Mouse (Mus musculus) kidney, adult 9 months (tissue): Measurements from ENCODE around the gene Pxylp1.
"Not testable (repeated sequence)": the region's sequence is repeated elsewhere in the genome, so short reads cannot be mapped to it uniquely, and the experiment has no call there.

Experiments
- DNase-seq: peaks from one replicate; pipeline ENCODE4 v3.0.0; 2022

The Pxylp1 gene

DNA sequence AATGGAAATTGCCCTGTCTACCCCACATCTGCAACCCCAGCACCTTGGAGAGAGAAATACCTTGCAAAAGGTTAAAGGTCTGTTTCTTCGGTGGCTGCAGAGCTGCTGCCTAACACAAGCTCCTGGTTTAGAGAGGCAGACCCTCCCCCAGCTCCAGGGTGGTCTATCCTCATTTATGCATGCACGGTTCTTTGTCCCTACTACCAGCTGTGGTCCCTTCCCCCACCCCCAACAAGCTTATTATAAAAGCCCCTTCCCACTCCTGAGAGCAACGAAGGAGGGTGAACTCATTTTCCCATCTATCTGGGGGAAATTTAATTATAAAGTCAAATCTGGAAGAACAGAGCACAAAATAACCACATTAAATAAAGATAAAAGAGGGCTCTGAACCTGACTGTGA lies at the start of gene Pxylp1:
Gene Pxylp1 (minus strand): TSS at position 124 of the 400 bp plus-strand sequence.
- DNase-seq: no peak

DNA sequence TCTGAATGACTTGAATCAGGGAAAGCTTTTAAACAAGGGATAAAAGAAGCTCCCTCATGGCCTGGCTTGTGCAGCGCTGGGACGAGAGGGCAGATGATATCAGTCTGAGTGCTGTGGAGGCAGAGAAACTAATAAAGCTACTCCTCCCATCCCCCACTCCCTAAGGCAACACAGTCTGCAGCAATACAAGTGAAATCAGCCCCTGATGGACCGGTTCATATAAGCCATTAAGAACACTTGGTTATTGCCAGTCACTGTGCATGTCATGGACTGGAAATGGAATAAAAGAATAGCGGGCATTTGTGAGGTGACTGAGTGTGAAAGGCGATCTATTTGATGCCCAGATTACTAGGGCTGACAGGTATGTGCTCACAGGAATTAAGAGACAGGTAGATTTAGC lies 46.4 kb upstream of the Pxylp1 start:
- no peak for DNase-seq

DNA sequence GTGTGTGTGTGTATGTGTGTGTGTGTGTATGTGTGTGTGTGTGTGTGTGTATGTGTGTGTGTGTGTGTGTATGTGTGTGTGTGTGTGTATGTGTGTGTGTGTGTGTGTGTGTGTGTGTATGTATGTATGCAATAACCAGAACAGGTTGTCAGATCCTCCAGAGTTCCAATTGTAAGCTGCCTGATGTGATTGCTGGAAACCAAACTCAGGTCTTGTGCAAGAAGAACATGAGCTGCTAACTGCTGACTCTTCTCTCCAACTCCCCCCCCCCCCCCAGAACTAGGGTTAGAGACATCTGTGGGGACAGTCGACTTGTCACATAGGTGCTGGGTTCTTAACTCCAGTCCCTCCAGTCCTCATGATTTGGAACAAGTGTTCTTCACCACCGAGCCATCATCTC lies 44.0 kb upstream of the Pxylp1 start:
- not testable (repeated sequence) for DNase-seq

DNA sequence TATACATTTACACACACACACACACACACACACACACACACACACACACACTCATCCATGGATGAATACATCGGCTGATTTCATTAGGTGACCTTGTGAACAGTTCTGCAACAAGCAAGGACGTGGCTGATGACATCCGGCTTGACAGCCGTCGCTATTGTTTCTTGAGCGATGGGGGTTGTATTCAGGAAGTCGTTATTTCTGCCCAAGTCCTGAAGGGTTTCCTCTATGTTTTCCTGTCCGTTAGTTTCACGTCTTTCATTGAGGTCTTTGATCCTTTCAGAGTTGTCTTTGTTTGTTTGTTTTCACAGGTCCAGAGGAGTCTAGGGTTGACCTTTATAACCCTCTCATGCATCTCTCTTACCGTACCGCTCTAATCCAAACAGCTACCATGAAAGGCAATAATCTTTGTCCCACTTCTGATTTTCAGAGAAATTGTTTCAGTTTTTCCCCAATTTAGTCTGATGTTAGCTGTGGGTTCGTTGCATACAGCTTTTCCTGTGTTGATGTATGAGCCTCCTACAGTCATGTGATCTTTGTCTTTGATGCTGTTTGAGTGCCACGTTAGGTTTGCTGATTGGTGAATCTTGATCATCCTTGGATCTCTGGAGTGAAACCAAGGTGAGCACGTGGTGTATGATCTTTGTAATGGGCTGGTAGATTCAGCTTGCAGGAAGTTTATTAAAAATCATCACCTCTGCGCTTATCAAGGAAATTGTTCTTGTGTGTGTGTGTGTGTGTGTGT lies 43.3 kb upstream of the Pxylp1 start:
- DNase-seq: no peak

DNA sequence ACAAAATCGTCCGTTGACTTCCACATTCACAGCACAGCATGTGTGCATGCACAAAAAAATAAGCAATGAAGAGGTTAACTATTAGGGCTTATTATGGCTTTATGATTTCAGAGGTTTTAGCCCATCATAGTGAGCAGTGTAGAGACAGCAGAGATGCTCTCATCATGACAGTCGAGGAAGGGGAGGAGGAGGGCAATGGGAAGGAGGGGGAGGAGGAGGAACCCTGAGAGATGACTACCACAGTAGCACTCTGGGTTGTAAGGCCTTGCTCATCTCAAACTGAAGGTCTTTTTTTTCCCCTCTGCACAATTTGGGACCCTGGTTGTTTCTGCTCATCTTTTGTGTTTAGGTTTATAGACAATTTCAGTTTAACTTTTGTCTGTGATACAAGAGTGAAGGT lies 42.3 kb upstream of the Pxylp1 start:
- no peak for DNase-seq

DNA sequence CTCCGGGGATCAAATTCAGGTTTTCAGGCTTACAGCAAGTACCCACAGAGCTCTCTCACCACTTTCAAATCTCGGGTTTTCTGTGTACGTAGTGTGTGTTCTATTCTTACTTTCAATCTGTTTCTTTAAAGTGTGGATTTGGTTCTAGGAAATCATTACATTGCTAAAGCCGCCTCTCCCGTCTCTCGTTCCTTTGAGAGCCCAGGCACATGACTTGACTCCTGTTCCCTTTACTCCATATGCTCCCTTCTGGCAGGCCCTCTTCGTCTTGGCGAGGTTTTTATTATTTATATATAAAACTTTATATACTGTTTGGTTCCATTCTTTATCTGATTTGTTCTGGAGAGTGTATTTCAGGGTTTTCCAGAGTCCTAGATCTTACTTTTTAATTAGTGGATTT lies 40.3 kb upstream of the Pxylp1 start:
- no peak for DNase-seq

DNA sequence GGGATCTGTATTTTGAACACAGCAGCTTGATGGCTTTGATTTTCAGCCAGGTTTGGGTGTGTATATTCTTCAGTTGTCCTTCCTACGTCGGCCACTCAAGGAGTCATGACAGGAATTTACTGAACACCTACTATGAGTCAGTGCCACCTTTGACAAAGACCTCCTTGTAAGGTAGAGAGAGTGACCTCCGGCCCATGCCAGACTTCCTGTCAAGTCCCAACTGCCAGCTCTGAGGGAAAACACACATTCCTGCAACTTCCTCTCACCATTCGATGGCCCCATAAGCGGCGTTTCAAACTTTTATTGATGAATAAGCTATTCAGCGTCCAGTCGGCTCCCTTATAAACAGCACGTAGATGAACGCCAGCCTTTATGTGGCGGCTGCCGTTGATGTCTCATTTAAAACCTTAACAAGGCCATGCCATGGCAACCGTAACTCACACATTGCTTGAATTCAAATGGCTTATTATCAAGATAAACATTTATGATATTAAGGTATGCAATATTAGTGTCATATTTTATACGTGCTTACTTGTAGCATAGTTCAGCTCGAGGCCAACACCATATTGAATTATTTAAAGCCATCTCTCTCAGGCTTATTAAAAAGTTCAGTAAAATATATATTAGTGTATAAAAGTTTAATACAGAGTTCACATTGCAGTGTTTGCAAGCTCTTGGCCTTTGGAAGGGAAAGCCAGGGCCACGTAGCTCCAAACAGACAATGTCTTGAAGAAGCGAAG lies 31.3 kb upstream of the Pxylp1 start:
- DNase-seq: no peak

DNA sequence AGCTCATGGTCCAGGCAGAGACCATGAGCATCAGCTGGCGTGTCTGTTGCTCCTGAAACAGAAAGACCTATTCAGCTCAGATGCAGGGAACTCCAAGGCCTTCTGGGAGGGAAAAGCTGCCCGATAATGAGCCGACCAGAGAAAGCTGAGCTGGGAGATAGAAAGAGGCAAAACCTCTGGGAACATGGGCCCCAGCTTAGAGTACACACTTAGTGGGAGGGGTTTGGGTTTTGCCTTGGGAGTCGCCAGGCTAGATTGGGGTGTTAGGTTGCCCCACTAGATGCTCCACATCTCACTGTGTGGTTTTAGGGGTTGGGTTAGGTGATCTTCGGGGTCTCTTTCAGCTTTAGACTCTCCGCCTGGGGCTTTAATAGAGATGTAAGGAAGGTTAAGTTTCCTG lies 30.6 kb upstream of the Pxylp1 start:
- DNase-seq: no peak

DNA sequence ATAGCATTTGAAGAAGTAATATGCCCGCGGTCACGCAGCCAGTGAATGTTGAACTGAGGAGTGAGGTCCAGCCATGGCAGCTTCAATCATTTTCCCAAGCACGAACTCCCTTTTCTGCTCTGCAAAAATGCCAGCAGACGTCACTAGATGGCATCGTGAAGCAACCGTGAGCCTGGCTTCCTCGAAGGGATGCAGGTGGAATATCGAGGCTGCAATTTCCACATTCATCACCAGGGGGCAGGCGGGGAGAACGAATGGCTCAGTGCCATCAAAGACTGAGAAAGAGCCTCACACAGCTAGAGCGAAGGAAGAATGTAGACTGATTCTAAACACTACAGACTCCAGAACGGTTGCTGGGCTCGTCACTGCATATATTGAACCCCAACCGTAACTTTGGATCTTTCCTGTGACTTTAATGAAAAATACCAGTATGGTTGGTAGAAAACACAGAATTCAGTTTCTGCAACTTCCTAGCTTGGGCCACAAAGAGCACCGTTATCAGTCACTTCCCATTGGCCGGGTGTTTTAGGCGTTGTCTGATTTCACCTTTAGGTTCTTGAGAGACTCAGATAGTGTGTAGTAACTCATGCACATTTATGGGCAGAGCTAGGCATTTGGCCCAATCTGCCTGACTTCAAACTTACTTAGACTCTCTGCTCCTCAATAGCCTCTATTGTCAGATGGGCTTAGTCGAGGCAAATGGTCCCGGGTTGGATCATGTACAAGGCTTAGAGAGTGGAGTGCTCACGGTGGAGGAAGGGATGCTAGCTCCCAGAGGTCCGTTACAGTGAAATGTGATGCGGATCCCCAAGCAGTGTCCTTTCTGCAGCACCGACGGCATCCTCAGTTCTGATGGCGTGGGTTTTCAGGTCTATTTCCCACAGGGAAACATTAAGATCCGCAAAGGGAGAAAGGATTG lies 24.4 kb upstream of the Pxylp1 start:
- peak; percentile 98 for DNase-seq

DNA sequence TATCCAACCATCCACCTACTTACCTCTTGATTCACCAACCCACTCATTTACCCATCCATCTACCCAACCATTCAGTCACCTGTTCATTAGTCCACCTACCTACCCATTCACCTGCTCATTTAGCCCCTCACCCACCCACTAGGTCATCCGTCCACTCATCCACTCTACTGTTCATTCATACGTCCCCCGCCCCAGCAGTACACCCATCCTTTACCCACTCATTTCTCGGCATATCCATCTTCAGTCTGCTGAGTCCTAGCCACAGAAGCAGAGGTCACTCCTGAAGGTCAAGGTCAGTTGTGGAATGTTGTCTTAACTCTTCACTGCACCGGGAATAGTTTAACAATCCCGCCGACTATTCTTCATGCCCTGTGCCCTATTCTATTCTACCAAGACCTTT lies 23.6 kb upstream of the Pxylp1 start:
- no peak for DNase-seq

DNA sequence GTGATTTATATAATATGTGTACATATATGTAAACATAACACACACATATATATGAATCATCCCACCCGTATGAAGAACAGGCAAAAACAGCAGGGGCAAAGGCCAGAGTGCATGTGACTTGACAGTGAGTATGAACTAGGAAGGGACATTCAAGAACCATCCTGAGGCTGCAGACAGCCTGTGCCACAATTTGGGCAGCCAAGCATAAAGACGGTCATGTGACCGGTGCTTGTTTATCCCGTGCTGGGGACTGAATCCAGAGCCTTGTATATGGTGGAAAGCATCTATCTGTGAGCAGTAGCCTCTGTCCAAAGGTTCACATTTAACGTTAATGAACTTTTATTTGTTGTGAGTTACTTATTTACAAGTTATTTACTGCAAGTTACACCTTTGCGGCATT lies 22.4 kb upstream of the Pxylp1 start:
- peak; percentile 50 for DNase-seq

DNA sequence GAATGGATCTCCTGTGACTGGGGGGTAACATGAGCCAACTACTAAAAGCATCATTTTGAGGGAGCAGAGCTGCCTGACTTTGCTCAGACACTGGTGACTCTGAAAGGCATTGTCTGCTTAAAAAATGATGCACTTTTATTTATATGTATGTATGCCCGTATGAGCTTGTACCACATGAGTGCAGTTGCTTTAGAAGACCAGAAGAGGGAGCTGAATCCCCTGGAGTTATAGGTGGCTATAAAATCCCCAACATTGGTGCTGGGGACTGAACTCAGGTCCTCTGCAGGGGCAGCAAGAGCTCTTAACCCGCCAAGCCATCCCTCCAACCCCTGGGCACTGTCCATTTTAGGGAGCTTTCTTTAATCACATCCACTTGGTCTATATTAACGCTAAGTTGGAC lies 21.5 kb upstream of the Pxylp1 start:
- DNase-seq: no peak

DNA sequence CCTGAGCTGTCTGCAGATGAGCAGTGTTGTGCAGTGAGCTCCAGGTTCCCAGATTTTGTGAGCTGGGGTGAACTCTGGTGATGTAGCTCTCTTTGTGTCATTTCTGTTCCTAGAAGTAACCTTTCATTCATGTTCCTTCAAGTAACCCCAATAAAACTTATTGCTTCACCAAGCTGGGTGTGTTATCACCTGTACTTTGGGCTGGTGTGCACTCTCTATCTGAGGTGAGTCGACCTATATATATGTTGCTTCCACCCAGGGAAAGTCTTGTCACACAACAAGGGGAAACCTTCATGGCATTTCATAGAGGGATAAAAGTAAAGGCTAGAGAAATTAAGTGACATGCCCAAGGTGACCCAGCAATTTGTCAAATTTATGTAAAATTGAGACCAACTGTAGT lies 17.0 kb upstream of the Pxylp1 start:
- no peak for DNase-seq

DNA sequence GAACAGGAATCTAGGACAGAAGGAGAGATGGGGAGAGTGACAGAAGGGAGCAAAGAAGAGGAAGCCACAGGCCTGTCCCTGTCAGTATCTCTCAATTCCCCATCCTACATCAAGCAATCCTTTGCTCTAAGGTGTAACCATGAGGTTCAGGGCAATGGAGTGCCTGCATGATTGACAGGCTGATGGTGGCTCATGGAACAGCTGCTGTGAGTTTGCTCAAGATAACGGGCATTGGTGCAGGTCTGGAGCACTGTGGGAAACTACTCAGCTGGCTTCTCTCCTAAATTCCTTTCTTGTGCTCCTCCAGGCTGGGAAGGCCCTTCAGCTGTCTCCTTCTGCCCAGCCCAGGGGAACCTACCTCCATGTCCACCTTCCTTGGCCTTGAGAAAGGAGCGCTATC lies 16.3 kb upstream of the Pxylp1 start:
- DNase-seq: no peak

DNA sequence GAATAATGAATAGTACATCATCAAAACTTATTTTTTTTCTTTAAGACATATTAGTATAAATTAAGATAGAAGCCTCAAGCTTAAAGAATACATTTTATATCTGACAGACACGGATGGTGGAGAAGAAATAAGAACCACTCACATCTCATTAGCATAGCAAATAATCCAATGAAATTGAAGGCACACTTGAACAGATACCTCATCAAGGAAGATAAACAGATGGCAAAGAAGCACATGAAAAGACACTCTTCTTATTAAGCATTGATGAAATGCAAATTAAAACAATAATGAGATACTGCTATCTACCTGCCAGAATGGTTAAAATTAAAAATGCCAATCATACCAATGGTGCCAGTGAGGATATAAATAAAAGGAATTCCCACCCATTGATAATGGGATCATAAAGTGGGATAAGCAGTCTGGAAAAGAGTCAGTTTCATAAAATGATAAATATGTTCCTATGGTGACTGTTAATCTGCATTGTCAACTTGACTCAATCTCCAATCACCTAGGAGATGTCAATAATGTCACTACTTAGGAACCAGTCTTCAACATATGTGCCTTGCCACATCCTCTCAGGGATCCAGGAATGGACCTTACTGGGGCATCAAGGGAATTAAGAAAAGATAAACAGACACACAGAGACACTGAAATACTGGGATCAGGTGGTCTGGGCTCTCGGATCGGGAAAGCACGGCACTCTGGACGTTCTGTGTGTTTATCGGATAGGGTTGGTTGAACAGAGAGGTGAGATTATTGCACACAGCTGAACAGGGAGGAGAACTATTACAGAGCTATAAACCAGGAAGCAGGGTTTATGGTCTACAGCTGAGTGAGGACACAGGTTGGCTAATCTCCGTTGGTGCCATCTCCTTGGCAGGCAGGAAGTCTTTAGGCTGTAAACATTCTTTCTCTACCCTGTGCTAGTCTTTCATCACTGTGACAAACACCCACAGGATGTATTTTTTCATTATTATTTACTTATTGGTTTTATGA lies 12.2 kb upstream of the Pxylp1 start:
- no peak for DNase-seq

DNA sequence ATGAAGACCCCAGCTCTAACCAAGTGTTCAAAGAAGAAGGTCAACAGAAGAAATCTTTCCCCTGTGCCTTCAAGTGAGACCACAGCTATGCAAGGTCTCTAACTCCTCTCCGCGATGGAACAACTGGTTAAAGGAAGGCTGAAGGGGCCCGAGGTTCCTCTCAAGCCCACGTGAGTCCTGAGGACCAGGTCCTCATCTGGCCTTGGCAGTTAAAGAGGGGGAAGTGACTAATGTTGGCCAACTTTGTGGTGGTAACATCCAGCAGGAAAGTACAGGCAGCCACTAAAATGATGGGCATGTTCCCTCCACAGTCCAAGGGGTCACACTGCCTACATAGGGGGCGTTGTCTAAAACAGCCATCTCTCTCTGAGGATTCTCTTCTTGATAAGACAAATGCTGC lies 7.2 kb upstream of the Pxylp1 start:
- DNase-seq: no peak

DNA sequence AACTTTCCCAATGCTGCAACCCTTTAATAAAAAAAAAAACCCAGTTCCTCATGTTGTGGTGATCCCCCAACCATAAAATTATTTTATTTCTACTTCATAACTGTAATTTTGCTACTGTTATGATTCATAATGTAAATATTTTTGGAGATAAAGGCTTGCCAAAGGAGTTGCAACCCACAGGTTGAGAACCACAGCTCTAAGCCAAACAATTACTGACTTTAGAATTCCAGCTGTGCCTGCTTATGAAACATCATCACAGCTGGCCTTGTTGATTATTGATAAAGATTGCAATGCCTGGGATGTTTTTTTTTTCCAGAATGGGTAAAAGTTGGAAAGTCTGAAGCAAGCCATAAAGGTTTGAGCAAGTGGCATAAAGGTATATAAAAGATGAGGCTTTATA lies 6.5 kb upstream of the Pxylp1 start:
- no peak for DNase-seq

DNA sequence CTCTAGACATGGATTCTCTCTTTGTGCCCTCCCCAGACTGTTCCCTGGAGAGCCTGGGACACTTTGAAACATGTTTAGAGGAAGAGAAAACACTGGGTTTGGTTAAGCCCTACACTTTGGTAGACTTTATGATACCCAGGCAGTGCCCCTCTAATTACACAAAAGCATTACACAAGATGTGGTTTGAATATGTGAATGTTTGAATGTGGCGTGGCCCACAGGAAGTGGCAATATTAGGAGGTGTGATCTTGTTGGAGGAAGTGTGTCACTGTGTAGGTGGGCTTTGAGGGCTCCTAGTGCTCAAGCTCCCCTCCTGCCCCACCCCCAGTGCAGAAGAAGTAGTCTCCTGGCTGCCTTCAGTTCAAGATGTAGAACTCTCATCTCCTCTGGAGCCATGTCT lies 4.2 kb upstream of the Pxylp1 start:
- no peak for DNase-seq

DNA sequence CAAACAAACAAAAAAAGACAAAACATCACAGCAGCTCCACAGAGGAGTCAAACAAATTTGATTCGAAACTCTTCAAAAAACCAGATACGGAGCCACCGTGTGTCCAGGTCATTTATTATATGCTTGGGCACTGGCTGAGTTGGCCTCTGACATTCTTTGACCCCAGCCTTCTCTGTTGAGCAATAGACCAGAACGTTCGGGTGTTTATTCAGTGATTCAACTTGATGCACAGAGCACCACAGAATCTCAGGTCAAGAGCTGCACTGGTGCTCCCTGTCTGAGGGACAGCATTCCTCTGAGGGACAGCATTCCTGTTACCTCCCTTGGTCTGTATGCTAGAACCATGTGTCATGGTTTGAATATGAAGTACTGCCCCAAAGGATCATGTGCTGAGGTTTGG lies 1.1 kb upstream of the Pxylp1 start:
- peak; percentile 68 for DNase-seq

DNA sequence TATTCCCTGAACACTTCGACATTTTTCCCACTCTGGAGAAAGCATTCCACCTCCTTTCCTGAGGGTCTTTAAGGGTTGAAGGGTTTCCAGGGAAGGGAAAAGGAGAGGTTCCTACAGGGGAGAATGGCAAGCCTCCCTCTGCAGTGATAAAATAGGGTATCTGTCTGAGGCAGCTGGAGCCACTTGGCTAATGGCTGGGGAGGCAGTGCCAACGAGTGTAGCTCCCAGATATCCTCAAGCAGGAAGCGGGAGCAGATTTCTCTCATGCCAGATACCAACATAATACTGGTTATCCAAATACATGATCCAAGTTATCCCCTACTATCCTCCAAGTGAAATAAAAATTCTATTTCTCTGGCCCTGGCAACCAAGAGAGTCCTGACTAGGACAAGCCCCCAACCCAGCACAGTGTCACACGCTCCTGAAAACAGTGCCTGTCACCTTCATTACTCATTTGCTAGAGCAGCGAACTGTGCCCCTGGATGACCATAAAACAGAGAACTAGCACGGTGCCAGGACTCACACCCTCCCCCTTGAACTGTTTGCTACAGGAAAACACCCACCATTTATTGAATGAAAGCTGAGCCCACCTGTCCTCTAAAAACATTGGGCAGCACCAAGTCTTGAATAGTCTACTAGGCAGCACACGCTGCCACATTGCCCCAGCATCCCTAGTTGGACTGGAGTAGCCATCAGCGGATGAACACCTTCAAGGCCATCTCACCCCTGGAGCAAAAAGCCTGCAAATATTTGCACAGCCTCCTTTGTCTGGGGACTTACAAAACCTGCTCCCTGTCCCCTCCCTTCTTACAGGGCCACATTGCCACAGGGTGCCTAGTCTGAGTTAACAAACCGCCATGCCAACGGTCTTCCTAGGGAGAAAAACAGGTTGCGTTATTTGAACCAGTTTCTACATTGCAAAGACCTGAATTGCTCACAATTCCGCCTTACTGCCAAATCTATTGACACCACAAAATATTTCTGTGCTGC lies 833 bp downstream of the Pxylp1 start:
- peak; percentile 47 for DNase-seq

DNA sequence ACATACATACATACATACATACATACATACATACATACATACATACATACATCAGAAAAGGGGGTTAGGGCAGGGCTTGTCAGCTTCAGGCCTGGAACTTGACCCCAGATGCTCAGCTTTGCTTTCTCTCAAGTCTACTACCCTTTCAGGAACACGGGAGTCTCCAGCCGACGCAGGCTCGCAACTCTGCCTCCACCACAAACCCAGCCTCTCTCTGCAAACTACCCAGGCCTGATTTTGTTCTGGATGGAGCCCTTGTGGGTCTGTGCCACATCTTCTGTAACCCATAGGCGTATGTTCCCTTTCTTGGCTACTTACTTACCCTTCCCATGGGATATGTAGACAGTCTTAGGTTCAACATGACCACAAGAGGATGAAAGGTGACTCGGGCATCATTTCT lies 1.7 kb downstream of the Pxylp1 start:
- no peak for DNase-seq
